Mouse (Mus musculus): Measurements from ENCODE around the gene Pth1r.

DNA sequence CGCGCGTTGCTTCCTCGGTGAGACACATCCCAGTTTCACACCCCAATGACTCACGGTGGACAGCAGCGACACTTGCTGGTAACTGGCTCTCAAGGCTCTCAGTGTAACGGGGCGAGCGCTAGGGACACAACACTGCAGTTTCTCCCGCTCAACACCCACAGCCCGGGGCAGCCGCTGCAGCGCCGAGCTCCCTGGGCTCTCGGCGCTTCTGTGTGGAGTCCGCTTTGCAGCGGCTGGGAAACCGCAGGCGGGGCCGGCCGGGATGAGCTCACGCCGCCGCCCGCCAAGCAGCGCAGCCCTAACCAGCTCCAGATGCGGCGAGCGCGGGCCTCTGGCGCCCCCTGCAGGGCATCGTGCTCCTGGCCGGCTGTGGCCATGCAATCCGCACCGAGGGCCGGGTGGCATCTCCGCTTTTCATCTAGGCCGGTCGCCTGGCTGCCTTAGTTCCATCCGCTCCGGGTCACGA is 34.3 kb upstream of the Pth1r start:
- peak; percentile 97 for TF ChIP-seq CTCF (IDR thresholded peaks at IDR 0.05; ENCODE audit: insufficient read depth, low read depth, low read length)
- no peak for TF ChIP-seq POLR2A (IDR thresholded peaks at IDR 0.05; ENCODE audit: insufficient read depth, low read depth, low read length)
